Mouse (Mus musculus) lung, adult 2 months (tissue): ENCODE data around the gene Ddi2.

ENCODE experiments used
- CTCF ChIP-seq: fragments of 200-500 bp; IDR thresholded peaks from 2 replicates; pipeline ENCODE4 v1.5.1; 2011; ENCODE audit warnings: mild to moderate bottlenecking, low read length, control low read depth; ENCODE audit not compliant: insufficient read depth
- POLR2A ChIP-seq: fragments of 200-500 bp; IDR thresholded peaks from 2 replicates; pipeline ENCODE4 v1.6.1; 2011; ENCODE audit warnings: low read depth, mild to moderate bottlenecking, control low read depth, low read length, borderline replicate concordance; ENCODE audit errors: extremely low read depth

DNA sequence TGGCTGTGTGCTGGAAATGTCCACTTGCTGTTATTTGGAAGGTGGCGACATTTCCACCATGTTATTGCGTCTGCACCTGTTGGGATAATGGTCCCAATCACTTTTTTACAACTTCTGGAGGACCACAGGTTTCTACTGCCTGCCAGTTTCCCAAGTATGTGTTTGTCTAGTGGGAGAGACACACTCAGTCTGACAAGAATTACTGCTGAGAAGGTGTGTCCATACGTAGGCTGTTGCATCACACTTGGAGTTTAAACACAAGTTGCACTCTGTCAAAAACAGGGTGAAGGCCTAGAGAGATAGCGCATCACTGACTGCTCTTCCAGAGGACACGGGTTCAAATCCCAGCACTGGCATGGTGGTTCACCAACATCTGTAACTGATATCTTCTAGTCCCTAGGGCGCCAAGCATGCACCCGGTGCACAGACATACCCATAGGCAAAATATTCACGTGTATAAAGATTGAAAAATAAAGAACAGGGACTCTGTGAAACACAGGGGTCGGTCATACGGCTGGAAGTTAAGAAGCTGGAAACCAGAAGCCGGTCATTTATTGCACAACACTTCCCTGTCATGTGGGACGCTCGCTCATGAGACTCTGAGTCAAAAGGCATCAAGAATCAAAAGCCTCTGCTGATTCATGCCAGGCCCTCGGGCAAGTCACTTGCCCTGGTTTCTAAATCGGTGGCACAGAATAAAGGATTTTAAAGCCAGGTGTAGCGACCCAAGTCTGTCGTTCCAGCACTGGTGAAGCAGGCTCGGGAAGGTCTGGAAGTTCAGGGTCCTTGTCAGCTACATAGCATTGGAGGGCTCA lies 53.1 kb downstream of the Ddi2 start:
- no peak for TF ChIP-seq POLR2A
- TF ChIP-seq CTCF, result no peak
